Mouse (Mus musculus): Measurements from ENCODE around the gene Des. TPM values are rescaled to one million over a fixed set of nuclear protein-coding genes. Genes with fewer than 3 reads are reported as not detected.

The Des gene
- polyA plus RNA-seq, 1 experiment, result 0.03 TPM

GRCm38 (mm10) chr1:75344291-75345035, 15.7 kb upstream of the Des start:
- no peaks in the 10 kb centered on the region for H3K9me3 ChIP-seq (ENCODE audit: control insufficient read depth, low read length)
- peaks cover 21% of the 10 kb centered on the region for H3K27me3 ChIP-seq (ENCODE audit: control insufficient read depth)
- TF ChIP-seq TAL1 (IDR thresholded peaks at IDR 0.05; ENCODE audit: low read length) (no peak), GATA1 (IDR thresholded peaks at IDR 0.05; ENCODE audit: low read length) (no peak)
- no peaks in the 10 kb centered on the region for H3K36me3 ChIP-seq (ENCODE audit: control insufficient read depth)
- no peak overlapping the region for H3K4me3 ChIP-seq (replicated peaks)
- no peaks in the 10 kb centered on the region for H3K4me1 ChIP-seq (ENCODE audit: control insufficient read depth)

GRCm38 (mm10) chr1:75345036-75345935, 14.8 kb upstream of the Des start:
- Histone ChIP-seq H3K36me3 (ENCODE audit: control insufficient read depth) (no peaks in the 10 kb centered on the region), H3K4me3 (replicated peaks) (no peak overlapping the region), H3K9me3 (ENCODE audit: control insufficient read depth, low read length) (no peaks in the 10 kb centered on the region), H3K4me1 (ENCODE audit: control insufficient read depth) (no peaks in the 10 kb centered on the region), H3K27me3 (ENCODE audit: control insufficient read depth) (peaks cover 21% of the 10 kb centered on the region)
- no peak for TF ChIP-seq TAL1 (IDR thresholded peaks at IDR 0.05; ENCODE audit: low read length)
- TF ChIP-seq GATA1 (IDR thresholded peaks at IDR 0.05; ENCODE audit: low read length), result no peak

GRCm38 (mm10) chr1:75347279-75347678, 12.8 kb upstream of the Des start:
- TF ChIP-seq GATA1 (IDR thresholded peaks at IDR 0.05; ENCODE audit: low read length), result no peak
- TF ChIP-seq TAL1 (IDR thresholded peaks at IDR 0.05; ENCODE audit: low read length), result no peak
- no peaks in the 10 kb centered on the region for H3K36me3 ChIP-seq (ENCODE audit: control insufficient read depth)
- peaks cover 19% of the 10 kb centered on the region for H3K27me3 ChIP-seq (ENCODE audit: control insufficient read depth)
- H3K4me1 ChIP-seq (ENCODE audit: control insufficient read depth), result no peaks in the 10 kb centered on the region
- no peaks in the 10 kb centered on the region for H3K9me3 ChIP-seq (ENCODE audit: control insufficient read depth, low read length)
- no peak overlapping the region for H3K4me3 ChIP-seq (replicated peaks)

GRCm38 (mm10) chr1:75349275-75349674, 10.9 kb upstream of the Des start:
- peaks cover 12% of the 10 kb centered on the region for H3K27me3 ChIP-seq (ENCODE audit: control insufficient read depth)
- no peaks in the 10 kb centered on the region for H3K4me1 ChIP-seq (ENCODE audit: control insufficient read depth)

GRCm38 (mm10) chr1:75357261-75357660, 2.9 kb upstream of the Des start:
- no peaks in the 10 kb centered on the region for H3K36me3 ChIP-seq (ENCODE audit: control insufficient read depth)
- no peak for TF ChIP-seq GATA1 (IDR thresholded peaks at IDR 0.05; ENCODE audit: low read length)
- TF ChIP-seq TAL1 (IDR thresholded peaks at IDR 0.05; ENCODE audit: low read length), result no peak
- H3K9me3 ChIP-seq (ENCODE audit: control insufficient read depth, low read length), result no peaks in the 10 kb centered on the region
- no peak overlapping the region for H3K4me3 ChIP-seq (replicated peaks)
- no peaks in the 10 kb centered on the region for H3K4me1 ChIP-seq (ENCODE audit: control insufficient read depth)
- peaks cover 23% of the 10 kb centered on the region for H3K27me3 ChIP-seq (ENCODE audit: control insufficient read depth)

More at GRCm38 (mm10) chr1:75349275-75349674, 10.9 kb upstream of the Des start:
- Histone ChIP-seq H3K36me3 (ENCODE audit: control insufficient read depth) (no peaks in the 10 kb centered on the region), H3K4me3 (replicated peaks) (no peak overlapping the region), H3K9me3 (ENCODE audit: control insufficient read depth, low read length) (no peaks in the 10 kb centered on the region)
- TF ChIP-seq TAL1 (IDR thresholded peaks at IDR 0.05; ENCODE audit: low read length), result no peak
- no peak for TF ChIP-seq GATA1 (IDR thresholded peaks at IDR 0.05; ENCODE audit: low read length)

GRCm38 (mm10) chr1:75358009-75358408, 2.1 kb upstream of the Des start:
- peaks cover 23% of the 10 kb centered on the region for H3K27me3 ChIP-seq (ENCODE audit: control insufficient read depth)

GRCm38 (mm10) chr1:75359346-75359745, 783 bp upstream of the Des start:
- no peak for TF ChIP-seq TAL1 (IDR thresholded peaks at IDR 0.05; ENCODE audit: low read length)
- no peak for TF ChIP-seq GATA1 (IDR thresholded peaks at IDR 0.05; ENCODE audit: low read length)
- no peaks in the 10 kb centered on the region for H3K9me3 ChIP-seq (ENCODE audit: control insufficient read depth, low read length)
- H3K4me3 ChIP-seq (replicated peaks), result no peak overlapping the region
- H3K4me1 ChIP-seq (ENCODE audit: control insufficient read depth), result no peaks in the 10 kb centered on the region
- peaks cover 23% of the 10 kb centered on the region for H3K27me3 ChIP-seq (ENCODE audit: control insufficient read depth)
- H3K36me3 ChIP-seq (ENCODE audit: control insufficient read depth), result no peaks in the 10 kb centered on the region

More at GRCm38 (mm10) chr1:75358009-75358408, 2.1 kb upstream of the Des start:
- no peak for TF ChIP-seq TAL1 (IDR thresholded peaks at IDR 0.05; ENCODE audit: low read length)
- no peak for TF ChIP-seq GATA1 (IDR thresholded peaks at IDR 0.05; ENCODE audit: low read length)
- H3K36me3 ChIP-seq (ENCODE audit: control insufficient read depth), result no peaks in the 10 kb centered on the region
- no peaks in the 10 kb centered on the region for H3K4me1 ChIP-seq (ENCODE audit: control insufficient read depth)
- no peak overlapping the region for H3K4me3 ChIP-seq (replicated peaks)
- no peaks in the 10 kb centered on the region for H3K9me3 ChIP-seq (ENCODE audit: control insufficient read depth, low read length)

- TF ChIP-seq TAL1 (IDR thresholded peaks at IDR 0.05; ENCODE audit: low read length) (no peak), GATA1 (IDR thresholded peaks at IDR 0.05; ENCODE audit: low read length) (no peak)
- H3K36me3 ChIP-seq (ENCODE audit: control insufficient read depth), result no peaks in the 10 kb centered on the region
- H3K9me3 ChIP-seq (ENCODE audit: control insufficient read depth, low read length), result no peaks in the 10 kb centered on the region
- peaks cover 23% of the 10 kb centered on the region for H3K27me3 ChIP-seq (ENCODE audit: control insufficient read depth)
- no peaks in the 10 kb centered on the region for H3K4me1 ChIP-seq (ENCODE audit: control insufficient read depth)
- H3K4me3 ChIP-seq (replicated peaks), result no peak overlapping the region
Measured at GRCm38 (mm10) chr1:75361123-75361522, 994 bp downstream of the Des start.

GRCm38 (mm10) chr1:75361750-75362149, 1.6 kb downstream of the Des start:
- Histone ChIP-seq H3K27me3 (ENCODE audit: control insufficient read depth) (peaks cover 23% of the 10 kb centered on the region), H3K36me3 (ENCODE audit: control insufficient read depth) (no peaks in the 10 kb centered on the region), H3K9me3 (ENCODE audit: control insufficient read depth, low read length) (no peaks in the 10 kb centered on the region), H3K4me3 (replicated peaks) (no peak overlapping the region), H3K4me1 (ENCODE audit: control insufficient read depth) (no peaks in the 10 kb centered on the region)
- TF ChIP-seq GATA1 (IDR thresholded peaks at IDR 0.05; ENCODE audit: low read length), result no peak
- no peak for TF ChIP-seq TAL1 (IDR thresholded peaks at IDR 0.05; ENCODE audit: low read length)

Data from erythroblast, embryonic 14.5 days (primary cell).